Mouse (Mus musculus) layer of hippocampus, adult 9-10 months (tissue): ENCODE data around the gene Ppp1r36.
A peak's percentile ranks its signal among the peaks of the same experiment; 100 is the strongest.

ENCODE experiments used
- DNase-seq: peaks from one replicate; pipeline ENCODE4 v3.0.0; 2022; ENCODE audit warnings: low spot score

Ppp1r36 gene

GRCm38 (mm10) chr12:76417433-76417854, at the start of gene Ppp1r36:
Gene Ppp1r36, plus strand, starts transcription at chr12:76417538.
- DNase-seq: no peak

GRCm38 (mm10) chr12:76368201-76368789, 49.0 kb upstream of the Ppp1r36 start:
- DNase-seq: no peak

GRCm38 (mm10) chr12:76368790-76369205, 48.5 kb upstream of the Ppp1r36 start:
- DNase-seq: no peak

- DNase-seq: peak; percentile 52
Measured at GRCm38 (mm10) chr12:76369206-76369977, 47.9 kb upstream of the Ppp1r36 start, which contains the start of gene Zbtb25. Gene Zbtb25, minus strand, starts transcription at chr12:76369602.

- no peak for DNase-seq
Measured at GRCm38 (mm10) chr12:76369978-76370830, 47.1 kb upstream of the Ppp1r36 start, which contains the start of gene Zbtb1. Gene Zbtb1, plus strand, starts transcription at chr12:76370266.

- no peak for DNase-seq
Measured at GRCm38 (mm10) chr12:76370831-76371571, 46.3 kb upstream of the Ppp1r36 start.

GRCm38 (mm10) chr12:76372046-76372445, 45.3 kb upstream of the Ppp1r36 start:
- no peak for DNase-seq

GRCm38 (mm10) chr12:76372881-76373818, 44.2 kb upstream of the Ppp1r36 start:
- DNase-seq: no peak

- DNase-seq: no peak
Measured at GRCm38 (mm10) chr12:76373991-76374390, 43.3 kb upstream of the Ppp1r36 start.

GRCm38 (mm10) chr12:76374911-76375310, 42.4 kb upstream of the Ppp1r36 start:
- DNase-seq: no peak

- no peak for DNase-seq
Measured at GRCm38 (mm10) chr12:76375506-76375905, 41.8 kb upstream of the Ppp1r36 start.

GRCm38 (mm10) chr12:76376649-76377048, 40.7 kb upstream of the Ppp1r36 start:
- no peak for DNase-seq

GRCm38 (mm10) chr12:76377059-76377458, 40.3 kb upstream of the Ppp1r36 start:
- DNase-seq: no peak

- no peak for DNase-seq
Measured at GRCm38 (mm10) chr12:76377726-76378125, 39.6 kb upstream of the Ppp1r36 start.

- DNase-seq: no peak
Measured at GRCm38 (mm10) chr12:76378556-76378955, 38.8 kb upstream of the Ppp1r36 start.

GRCm38 (mm10) chr12:76380151-76380550, 37.2 kb upstream of the Ppp1r36 start:
- DNase-seq: no peak

- no peak for DNase-seq
Measured at GRCm38 (mm10) chr12:76385342-76385741, 32.0 kb upstream of the Ppp1r36 start.

GRCm38 (mm10) chr12:76388794-76389193, 28.5 kb upstream of the Ppp1r36 start:
- no peak for DNase-seq

- no peak for DNase-seq
Measured at GRCm38 (mm10) chr12:76391595-76392271, 25.6 kb upstream of the Ppp1r36 start.

GRCm38 (mm10) chr12:76392979-76393378, 24.4 kb upstream of the Ppp1r36 start:
- DNase-seq: no peak
